Mouse (Mus musculus): ENCODE results near the gene Pxk. TPM values are rescaled to one million over a fixed set of nuclear protein-coding genes. Genes with fewer than 3 reads are reported as not detected.

Pxk gene
- polyA plus RNA-seq, 1 experiment from 2014 or later: 26.4 TPM

GRCm38 (mm10) chr14:8186278-8187045, 88.5 kb downstream of the Pxk start:
- Histone ChIP-seq H3K9ac (ENCODE audit: low read length) (no peak overlapping the region), H3K27ac (ENCODE audit: low read depth, low read length) (no peak overlapping the region), H3K27me3 (ENCODE audit: control insufficient read depth, insufficient read depth, low read length) (no peaks in the 10 kb centered on the region), H3K4me3 (ENCODE audit: low read depth, low read length) (no peak overlapping the region), H3K9me3 (ENCODE audit: control insufficient read depth, low read length) (no peaks in the 10 kb centered on the region), H3K4me2 (ENCODE audit: low read depth, low read length, severe bottlenecking) (no peak overlapping the region), H3K36me3 (ENCODE audit: control insufficient read depth, insufficient read depth, low read length) (no peaks in the 10 kb centered on the region), H3K4me1 (replicated peaks; ENCODE audit: control insufficient read depth, insufficient read depth, low read length) (no peaks in the 10 kb centered on the region)
- DNase-seq (ENCODE audit: low spot score) (no peak), ATAC-seq (replicated peaks; ENCODE audit: low FRiP score) (no peak)
- 90% methylated on average over 6 of the region's 6 CpGs for WGBS

GRCm38 (mm10) chr14:8190556-8190955, 92.5 kb downstream of the Pxk start:
- H3K4me2 ChIP-seq (ENCODE audit: low read depth, low read length, severe bottlenecking): no peak overlapping the region
- 87% methylated on average over 3 of the region's 3 CpGs for WGBS
- no peaks in the 10 kb centered on the region for H3K36me3 ChIP-seq (ENCODE audit: control insufficient read depth, insufficient read depth, low read length)
- H3K27ac ChIP-seq (ENCODE audit: low read depth, low read length): no peak overlapping the region
- H3K9me3 ChIP-seq (ENCODE audit: control insufficient read depth, low read length): no peaks in the 10 kb centered on the region
- H3K4me1 ChIP-seq (replicated peaks; ENCODE audit: control insufficient read depth, insufficient read depth, low read length): no peaks in the 10 kb centered on the region
- no peak overlapping the region for H3K9ac ChIP-seq (ENCODE audit: low read length)
- ATAC-seq (replicated peaks; ENCODE audit: low FRiP score) (no peak), DNase-seq (ENCODE audit: low spot score) (no peak)
- H3K27me3 ChIP-seq (ENCODE audit: control insufficient read depth, insufficient read depth, low read length): no peaks in the 10 kb centered on the region
- no peak overlapping the region for H3K4me3 ChIP-seq (ENCODE audit: low read depth, low read length)

DNA sequence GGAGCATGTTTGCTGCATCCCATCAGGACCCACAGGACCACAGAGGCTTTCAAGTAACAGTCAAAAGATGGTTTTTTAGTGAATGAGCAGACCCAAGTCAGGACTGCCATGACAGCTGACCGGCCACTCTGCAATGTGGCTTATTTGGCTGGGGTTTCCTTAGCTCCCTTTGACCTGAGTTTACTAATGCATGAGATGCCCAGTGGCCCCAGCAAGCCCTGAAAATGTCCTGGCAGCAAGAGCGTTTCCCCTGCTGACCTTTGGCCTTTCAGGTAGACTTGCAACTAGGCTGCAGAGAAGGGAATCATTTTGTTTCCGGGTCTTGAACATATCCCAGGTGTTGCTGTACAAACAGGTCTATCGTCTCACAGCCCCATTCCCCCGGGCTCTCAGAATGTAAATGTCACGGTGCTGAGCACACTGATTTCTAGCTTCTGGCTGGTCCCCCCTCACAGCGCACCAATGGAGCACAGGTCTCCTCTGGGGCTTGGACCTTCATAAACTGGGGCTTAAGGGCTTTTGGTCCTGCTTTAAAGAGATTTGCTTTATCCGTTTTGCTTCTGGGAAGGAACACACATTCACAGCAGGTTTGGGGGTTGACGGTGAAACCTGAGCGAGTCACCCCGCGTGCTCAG, 93.4 kb downstream of the Pxk start:
- Histone ChIP-seq H3K9me3 (ENCODE audit: control insufficient read depth, low read length) (no peaks in the 10 kb centered on the region), H3K27me3 (ENCODE audit: control insufficient read depth, insufficient read depth, low read length) (no peaks in the 10 kb centered on the region), H3K36me3 (ENCODE audit: control insufficient read depth, insufficient read depth, low read length) (no peaks in the 10 kb centered on the region), H3K4me2 (ENCODE audit: low read depth, low read length, severe bottlenecking) (no peak overlapping the region), H3K9ac (ENCODE audit: low read length) (no peak overlapping the region), H3K27ac (ENCODE audit: low read depth, low read length) (no peak overlapping the region), H3K4me1 (replicated peaks; ENCODE audit: control insufficient read depth, insufficient read depth, low read length) (no peaks in the 10 kb centered on the region), H3K4me3 (ENCODE audit: low read depth, low read length) (no peak overlapping the region)
- no peak for ATAC-seq (replicated peaks; ENCODE audit: low FRiP score)
- 81% methylated on average over 12 of the region's 12 CpGs for WGBS
- no peak for DNase-seq (ENCODE audit: low spot score)

GRCm38 (mm10) chr14:8192727-8193126, 94.7 kb downstream of the Pxk start:
- ATAC-seq (replicated peaks; ENCODE audit: low FRiP score) (no peak), DNase-seq (ENCODE audit: low spot score) (no peak)
- H3K4me2 ChIP-seq (ENCODE audit: low read depth, low read length, severe bottlenecking): no peak overlapping the region
- H3K4me1 ChIP-seq (replicated peaks; ENCODE audit: control insufficient read depth, insufficient read depth, low read length): no peaks in the 10 kb centered on the region
- no peaks in the 10 kb centered on the region for H3K36me3 ChIP-seq (ENCODE audit: control insufficient read depth, insufficient read depth, low read length)
- H3K27ac ChIP-seq (ENCODE audit: low read depth, low read length): no peak overlapping the region
- H3K9me3 ChIP-seq (ENCODE audit: control insufficient read depth, low read length): no peaks in the 10 kb centered on the region
- 90% methylated on average over 6 of the region's 6 CpGs for WGBS
- no peak overlapping the region for H3K4me3 ChIP-seq (ENCODE audit: low read depth, low read length)
- no peaks in the 10 kb centered on the region for H3K27me3 ChIP-seq (ENCODE audit: control insufficient read depth, insufficient read depth, low read length)
- H3K9ac ChIP-seq (ENCODE audit: low read length): no peak overlapping the region

DNA sequence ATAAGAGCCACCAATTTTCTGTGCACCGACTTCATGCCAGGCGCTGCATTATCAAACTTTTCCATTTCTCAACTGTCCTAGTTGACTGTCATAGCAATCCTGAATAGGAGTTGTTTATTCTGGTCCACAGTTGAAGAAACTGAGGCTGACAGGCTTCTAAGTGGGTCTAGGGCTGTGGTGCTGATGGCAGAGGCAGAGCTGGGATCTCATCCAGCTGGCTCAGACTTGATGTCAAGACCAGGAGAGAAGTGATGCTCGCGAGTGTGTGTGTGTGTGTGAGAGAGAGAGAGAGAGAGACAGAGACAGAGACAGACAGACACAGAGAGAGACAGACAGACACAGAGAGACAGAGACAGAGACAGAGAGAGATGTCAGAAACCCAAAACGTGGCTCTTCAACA, 102.8 kb downstream of the Pxk start:
- no peaks in the 10 kb centered on the region for H3K4me1 ChIP-seq (replicated peaks; ENCODE audit: control insufficient read depth, insufficient read depth, low read length)
- H3K36me3 ChIP-seq (ENCODE audit: control insufficient read depth, insufficient read depth, low read length): no peaks in the 10 kb centered on the region
- no peaks in the 10 kb centered on the region for H3K27me3 ChIP-seq (ENCODE audit: control insufficient read depth, insufficient read depth, low read length)
- H3K4me3 ChIP-seq (ENCODE audit: low read depth, low read length): no peak overlapping the region
- ATAC-seq (replicated peaks; ENCODE audit: low FRiP score): no peak
- WGBS: 82% methylated on average over 5 of the region's 5 CpGs
- no peaks in the 10 kb centered on the region for H3K9me3 ChIP-seq (ENCODE audit: control insufficient read depth, low read length)
- DNase-seq (ENCODE audit: low spot score): no peak
- H3K4me2 ChIP-seq (ENCODE audit: low read depth, low read length, severe bottlenecking): no peak overlapping the region
- no peak overlapping the region for H3K9ac ChIP-seq (ENCODE audit: low read length)
- H3K27ac ChIP-seq (ENCODE audit: low read depth, low read length): no peak overlapping the region

- Histone ChIP-seq H3K27me3 (ENCODE audit: control insufficient read depth, insufficient read depth, low read length) (no peaks in the 10 kb centered on the region), H3K4me1 (replicated peaks; ENCODE audit: control insufficient read depth, insufficient read depth, low read length) (no peaks in the 10 kb centered on the region), H3K36me3 (ENCODE audit: control insufficient read depth, insufficient read depth, low read length) (no peaks in the 10 kb centered on the region), H3K9ac (ENCODE audit: low read length) (no peak overlapping the region), H3K4me3 (ENCODE audit: low read depth, low read length) (no peak overlapping the region), H3K4me2 (ENCODE audit: low read depth, low read length, severe bottlenecking) (no peak overlapping the region), H3K27ac (ENCODE audit: low read depth, low read length) (no peak overlapping the region), H3K9me3 (ENCODE audit: control insufficient read depth, low read length) (no peaks in the 10 kb centered on the region)
- no peak for DNase-seq (ENCODE audit: low spot score)
- WGBS: 84% methylated on average over 3 of the region's 3 CpGs
- no peak for ATAC-seq (replicated peaks; ENCODE audit: low FRiP score)
Observed at GRCm38 (mm10) chr14:8201715-8202114, 103.7 kb downstream of the Pxk start.

DNA sequence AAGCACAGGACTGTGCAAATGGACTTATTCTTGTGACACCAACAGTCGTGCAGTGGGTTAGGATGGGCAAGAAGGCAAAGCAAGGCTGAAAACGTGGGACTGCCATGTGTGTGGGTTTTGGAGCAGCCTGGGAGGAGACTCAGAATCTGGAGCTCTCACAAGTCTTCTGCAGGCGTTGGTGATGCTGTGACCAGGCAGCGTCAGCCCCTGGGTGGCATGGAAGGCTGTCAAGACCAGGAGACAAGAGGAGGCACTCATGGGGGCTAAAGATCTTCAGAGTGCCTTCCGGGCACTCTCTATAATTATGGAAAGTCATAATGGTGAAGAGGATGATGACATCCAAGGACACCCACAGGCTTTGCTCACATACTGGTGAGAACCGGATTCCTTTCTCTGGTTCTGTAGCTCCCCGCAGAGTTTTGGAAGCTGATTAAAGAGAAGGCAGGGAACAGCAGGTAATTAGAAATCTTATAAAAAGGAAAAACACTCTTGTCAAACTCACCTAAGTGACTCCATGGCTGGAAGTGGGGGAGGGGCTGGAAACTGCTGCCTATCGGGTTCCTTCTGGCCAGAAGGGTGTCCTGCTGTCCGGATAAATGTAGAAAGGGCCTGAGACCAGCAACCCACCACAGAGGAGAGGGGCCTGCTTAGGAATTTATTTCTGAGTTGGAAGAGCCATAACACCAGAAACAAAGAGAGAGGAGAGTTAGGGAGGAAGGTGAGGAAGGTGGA, 108.3 kb downstream of the Pxk start:
- peaks cover 2% of the 10 kb centered on the region; the same call in 1 of the 2 replicates for H3K4me1 ChIP-seq (replicated peaks; ENCODE audit: control insufficient read depth, insufficient read depth, low read length)
- no peak overlapping the region for H3K27ac ChIP-seq (ENCODE audit: low read depth, low read length)
- no peak overlapping the region for H3K4me3 ChIP-seq (ENCODE audit: low read depth, low read length)
- no peaks in the 10 kb centered on the region for H3K9me3 ChIP-seq (ENCODE audit: control insufficient read depth, low read length)
- no peaks in the 10 kb centered on the region for H3K27me3 ChIP-seq (ENCODE audit: control insufficient read depth, insufficient read depth, low read length)
- no peak overlapping the region for H3K9ac ChIP-seq (ENCODE audit: low read length)
- WGBS: 55% methylated on average over 9 of the region's 9 CpGs
- ATAC-seq (replicated peaks; ENCODE audit: low FRiP score) (no peak), DNase-seq (ENCODE audit: low spot score) (no peak)
- no peaks in the 10 kb centered on the region for H3K36me3 ChIP-seq (ENCODE audit: control insufficient read depth, insufficient read depth, low read length)
- no peak overlapping the region for H3K4me2 ChIP-seq (ENCODE audit: low read depth, low read length, severe bottlenecking)

- Histone ChIP-seq H3K9ac (ENCODE audit: low read length) (no peak overlapping the region), H3K36me3 (ENCODE audit: control insufficient read depth, insufficient read depth, low read length) (no peaks in the 10 kb centered on the region), H3K4me3 (ENCODE audit: low read depth, low read length) (no peak overlapping the region), H3K4me2 (ENCODE audit: low read depth, low read length, severe bottlenecking) (no peak overlapping the region), H3K4me1 (replicated peaks; ENCODE audit: control insufficient read depth, insufficient read depth, low read length) (peaks cover 2% of the 10 kb centered on the region; the same call in 1 of the 2 replicates), H3K27ac (ENCODE audit: low read depth, low read length) (no peak overlapping the region), H3K9me3 (ENCODE audit: control insufficient read depth, low read length) (no peaks in the 10 kb centered on the region), H3K27me3 (ENCODE audit: control insufficient read depth, insufficient read depth, low read length) (no peaks in the 10 kb centered on the region)
- WGBS: 24% methylated on average over 5 of the region's 5 CpGs
- DNase-seq (ENCODE audit: low spot score) (no peak), ATAC-seq (replicated peaks; ENCODE audit: low FRiP score) (peak; percentile 53; the same call in 1 of the 2 replicates)
Observed at GRCm38 (mm10) chr14:8207105-8207504, 109.1 kb downstream of the Pxk start.

Data from forebrain, embryonic 11.5 days (tissue).